Mouse (Mus musculus) thymus, adult 2 months (tissue): Measurements from ENCODE around the gene Hdac9. TPM values are rescaled to one million over a fixed set of nuclear protein-coding genes. Genes with fewer than 3 reads are reported as not detected.

Experiments used
- DNase-seq: peaks from one replicate; pipeline ENCODE4 v3.0.0; 2021
- H3K27ac ChIP-seq: fragments of 200-500 bp; 2 replicates; pipeline ENCODE4 v1.5.1; 2012; ENCODE audit warnings: low read length, control low read depth; ENCODE audit not compliant: control insufficient read depth, insufficient read depth
- H3K27me3 ChIP-seq: fragments of 200-500 bp; 2 replicates; pipeline ENCODE4 v1.6.1; 2012; ENCODE audit warnings: mild to moderate bottlenecking, low read length, moderate library complexity, mixed read lengths; ENCODE audit not compliant: control insufficient read depth, insufficient read depth
- H3K36me3 ChIP-seq: fragments of 200-500 bp; 2 replicates; pipeline ENCODE4 v1.6.1; 2012; ENCODE audit warnings: mild to moderate bottlenecking, low read length, moderate library complexity; ENCODE audit not compliant: control insufficient read depth, insufficient read depth
- H3K4me1 ChIP-seq: fragments of 200-500 bp; replicated peaks from 2 replicates; pipeline ENCODE4 v1.6.1; 2012; ENCODE audit warnings: low read length; ENCODE audit not compliant: control insufficient read depth, insufficient read depth
- H3K4me3 ChIP-seq: fragments of 200-500 bp; 2 replicates; pipeline ENCODE4 v1.5.1; 2012; ENCODE audit warnings: mild to moderate bottlenecking, low read length, control low read depth, moderate library complexity; ENCODE audit not compliant: control insufficient read depth, insufficient read depth
- CTCF ChIP-seq: fragments of 200-500 bp; IDR thresholded peaks from 2 replicates; pipeline ENCODE4 v1.5.1; 2012; ENCODE audit warnings: mild to moderate bottlenecking, control low read depth, low read length, moderate library complexity, borderline replicate concordance; ENCODE audit not compliant: control insufficient read depth, poor library complexity, insufficient read depth; ENCODE audit errors: extremely low read depth
- POLR2A ChIP-seq: fragments of 200-500 bp; IDR thresholded peaks from 2 replicates; pipeline ENCODE4 v1.6.1; 2012; ENCODE audit warnings: mild to moderate bottlenecking, low read length, control low read depth, moderate library complexity; ENCODE audit not compliant: control insufficient read depth, poor library complexity, insufficient read depth; ENCODE audit errors: extremely low read depth
- WGBS: fragments of 180-500 bp; shearing (Covaris S2); methylation state at CpG from one replicate; pipeline ENCODE4 v1.1.7; 2018; 5-methylcytosine and 5-hydroxymethylcytosine counted together
- polyA plus RNA-seq: library from polyadenylated mRNA; depleted of rRNA; stranded (reverse); fragments of >200 nt; gene quantifications from 2 replicates; pipeline ENCODE4 v1.2.3, GENCODE M21; 2012

Gene Hdac9
- polyA plus RNA-seq, 1 experiment, result 1.9 TPM

DNA sequence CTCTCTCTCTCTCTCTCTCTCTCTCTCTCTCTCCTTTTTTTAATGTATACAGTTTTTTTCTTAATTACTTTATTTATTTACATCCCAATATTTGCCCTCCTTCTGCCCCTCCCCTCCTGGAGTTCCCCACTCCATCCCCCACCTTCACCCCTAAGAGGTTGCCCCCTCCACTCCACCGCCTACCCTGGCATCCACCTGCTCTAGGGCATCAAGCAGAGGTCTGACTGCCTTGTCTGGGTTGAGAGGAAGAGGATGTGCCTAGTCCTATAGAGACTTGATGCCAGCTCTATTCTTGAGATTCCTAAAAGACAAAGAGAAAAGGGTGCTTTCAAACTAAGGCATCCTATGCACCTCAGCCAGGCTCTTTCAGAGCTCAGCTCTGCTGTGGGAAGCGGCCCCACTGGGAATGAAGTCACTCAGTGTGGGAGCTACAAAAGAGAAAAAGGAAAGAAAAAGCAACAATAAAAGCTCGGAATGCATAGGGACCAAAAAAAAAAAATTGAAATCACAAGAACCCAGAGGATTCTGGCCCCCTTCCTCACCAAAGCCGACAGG is 275.1 kb downstream of the Hdac9 start:
- H3K4me3 ChIP-seq, result no peak overlapping the region
- no peaks in the 10 kb centered on the region for H3K27me3 ChIP-seq
- TF ChIP-seq CTCF, result no peak
- no peak for TF ChIP-seq POLR2A
- no peaks in the 10 kb centered on the region for H3K4me1 ChIP-seq
- no peak overlapping the region for H3K27ac ChIP-seq
- no peaks in the 10 kb centered on the region for H3K36me3 ChIP-seq
- whole genome bisulfite sequencing, result 95% methylated on average over 4 of the region's 4 CpGs
- no peak for DNase-seq

DNA sequence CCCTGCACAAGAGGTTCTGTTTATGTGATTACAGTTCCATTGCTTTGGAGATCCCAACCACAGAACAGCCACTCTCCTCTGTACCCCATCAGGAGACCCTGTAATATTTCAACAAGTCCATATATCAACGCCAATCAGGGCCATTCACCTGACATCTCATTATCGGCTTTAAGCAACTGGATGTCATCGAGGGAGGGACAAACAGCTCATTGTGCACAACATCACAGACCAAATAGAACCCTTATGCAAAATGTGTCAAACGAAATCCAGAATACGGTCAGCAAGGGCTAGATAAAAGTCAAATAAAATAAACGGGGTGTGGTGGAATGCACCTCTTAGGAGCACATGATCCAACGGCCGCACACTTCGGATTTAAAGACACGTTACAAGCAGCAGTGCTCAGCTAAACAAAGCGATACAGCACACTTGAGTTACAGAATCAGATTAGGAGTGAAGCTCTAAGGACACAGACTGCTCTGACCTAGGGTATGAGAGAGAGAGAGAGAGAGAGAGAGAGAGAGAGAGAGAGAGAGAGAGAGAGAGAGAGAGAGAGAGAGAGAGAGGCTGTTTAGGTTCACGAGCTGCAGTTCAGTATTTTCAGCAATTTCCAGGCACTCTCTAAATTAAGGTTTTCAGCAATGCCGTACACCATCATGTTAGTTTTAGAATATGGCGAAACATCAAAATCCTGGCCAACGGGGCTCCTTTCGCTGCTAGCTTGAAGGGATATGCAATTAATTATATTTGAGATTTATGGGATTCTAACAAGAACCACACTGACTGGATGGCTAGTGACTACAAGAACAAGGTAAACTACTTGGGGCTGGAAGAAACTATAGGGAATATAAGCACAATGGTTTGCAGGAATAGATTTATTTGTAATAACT is 279.4 kb downstream of the Hdac9 start:
- no peak overlapping the region for H3K27ac ChIP-seq
- no peak for DNase-seq
- H3K36me3 ChIP-seq, result no peaks in the 10 kb centered on the region
- TF ChIP-seq POLR2A (no peak), CTCF (no peak)
- no peak overlapping the region for H3K4me3 ChIP-seq
- WGBS, result 96% methylated on average over 16 of the region's 16 CpGs
- no peaks in the 10 kb centered on the region for H3K27me3 ChIP-seq
- H3K4me1 ChIP-seq, result no peaks in the 10 kb centered on the region

- TF ChIP-seq POLR2A, result no peak
- no peak for TF ChIP-seq CTCF
- Histone ChIP-seq H3K27ac (no peak overlapping the region), H3K4me3 (no peak overlapping the region), H3K36me3 (no peaks in the 10 kb centered on the region), H3K27me3 (no peaks in the 10 kb centered on the region), H3K4me1 (no peaks in the 10 kb centered on the region)
- WGBS, result 94% methylated on average over 5 of the region's 5 CpGs
- no peak for DNase-seq
These were observed 297.8 kb downstream of the Hdac9 start for GRCm38 (mm10) chr12:34619101-34619500.

DNA sequence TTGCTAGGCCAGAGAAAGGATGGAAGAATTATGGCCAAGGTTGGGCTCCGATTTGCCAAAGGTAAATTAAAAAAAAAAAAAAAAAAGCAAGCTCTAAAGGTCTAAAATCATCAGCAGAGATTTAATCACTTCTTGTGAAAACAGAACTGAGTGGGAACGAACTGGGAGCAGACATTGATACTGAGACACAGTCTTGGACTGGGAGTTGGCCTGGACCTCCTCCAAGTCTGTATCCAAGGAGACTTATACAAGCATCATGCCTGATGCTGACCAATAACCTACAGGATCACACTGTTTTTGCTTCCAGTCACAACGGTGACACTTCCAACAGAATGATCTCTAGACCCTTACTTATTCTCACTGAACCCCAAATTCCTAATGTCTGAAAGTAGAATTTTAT is 298.6 kb downstream of the Hdac9 start:
- no peak overlapping the region for H3K4me3 ChIP-seq
- no peak overlapping the region for H3K27ac ChIP-seq
- H3K36me3 ChIP-seq, result no peaks in the 10 kb centered on the region
- no peak for TF ChIP-seq POLR2A
- TF ChIP-seq CTCF, result no peak
- 91% methylated on average over 3 of the region's 3 CpGs for WGBS
- H3K4me1 ChIP-seq, result no peaks in the 10 kb centered on the region
- no peaks in the 10 kb centered on the region for H3K27me3 ChIP-seq
- DNase-seq, result no peak

- no peak for DNase-seq
- no peaks in the 10 kb centered on the region for H3K36me3 ChIP-seq
- no peak overlapping the region for H3K27ac ChIP-seq
- TF ChIP-seq CTCF (no peak), POLR2A (no peak)
- no peak overlapping the region for H3K4me3 ChIP-seq
- H3K27me3 ChIP-seq, result no peaks in the 10 kb centered on the region
- WGBS, result 96% methylated on average over 10 of the region's 10 CpGs
- H3K4me1 ChIP-seq, result no peaks in the 10 kb centered on the region
These were observed 299.1 kb downstream of the Hdac9 start for GRCm38 (mm10) chr12:34617836-34618235.

DNA sequence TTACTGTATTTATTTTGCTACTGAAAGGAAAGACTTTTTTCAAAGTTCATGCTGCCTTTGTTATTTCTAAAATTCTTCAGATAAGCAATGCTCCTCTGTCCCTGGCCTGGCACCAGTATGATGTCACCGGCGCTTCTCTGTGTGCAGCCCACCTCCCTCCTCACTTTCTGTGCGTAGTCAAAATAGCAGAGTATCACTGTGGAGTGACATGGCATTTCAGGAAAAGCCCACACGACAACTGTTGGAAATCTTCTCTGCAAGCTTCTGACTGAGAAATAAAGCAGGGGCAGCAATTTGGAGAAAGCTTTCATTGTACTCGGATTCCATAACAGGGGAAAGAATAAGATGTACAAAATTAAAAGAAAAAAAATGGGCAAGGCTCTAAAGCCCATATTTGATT is 302.1 kb downstream of the Hdac9 start:
- no peak overlapping the region for H3K4me3 ChIP-seq

More for the DNA sequence above, 302.1 kb downstream of the Hdac9 start:
- no peak for TF ChIP-seq CTCF
- no peak for TF ChIP-seq POLR2A
- 92% methylated on average over 5 of the region's 5 CpGs for WGBS
- DNase-seq, result no peak
- Histone ChIP-seq H3K4me1 (no peaks in the 10 kb centered on the region), H3K27me3 (no peaks in the 10 kb centered on the region), H3K27ac (no peak overlapping the region), H3K36me3 (no peaks in the 10 kb centered on the region)
